Mouse (Mus musculus) CH12.LX (cell line): Measurements from ENCODE around the gene S100a1. TPM values are rescaled to one million over a fixed set of nuclear protein-coding genes. Genes with fewer than 3 reads are reported as not detected.

Experiments
- DNase-seq: peaks from one replicate; pipeline ENCODE4 v3.0.0-alpha.2; 2013; ENCODE audit errors: extremely low read depth
- H3K27ac ChIP-seq: 2 replicates; pipeline ENCODE4 v1.5.1; 2012; ENCODE audit warnings: low read depth, mild to moderate bottlenecking, control low read depth, moderate library complexity; ENCODE audit not compliant: insufficient read depth
- H3K27me3 ChIP-seq: replicated peaks from 2 replicates; pipeline ENCODE3; 2012; ENCODE audit warnings: inconsistent platforms
- H3K36me3 ChIP-seq, 2 experiments: replicated peaks in 1 of 2; 2 replicates each; pipeline versions ENCODE3 to v1.6.1; 2012; ENCODE audit warnings: inconsistent platforms in 1 of 2, low read length in 1 of 2, mild to moderate bottlenecking in 1 of 2, mixed read lengths in 1 of 2, moderate library complexity in 1 of 2; ENCODE audit not compliant: control insufficient read depth in 1 of 2, insufficient read depth in 1 of 2
- H3K4me1 ChIP-seq, 2 experiments: 2 replicates each; pipeline ENCODE4 v1.6.1; 2012; ENCODE audit warnings: inconsistent platforms in 1 of 2, moderate library complexity in 1 of 2; ENCODE audit not compliant: insufficient read depth in 2 of 2, control insufficient read depth in 1 of 2
- H3K4me2 ChIP-seq: 2 replicates; pipeline ENCODE4 v1.6.1; 2012; ENCODE audit warnings: low read depth, mild to moderate bottlenecking, control low read depth; ENCODE audit not compliant: poor library complexity, insufficient read depth, severe bottlenecking
- H3K4me3 ChIP-seq, 3 experiments: fragments of 150-350 bp in 1 of 3; sonication (generic) in 1 of 3; replicated peaks in 1 of 3; 2 replicates each; pipeline versions ENCODE3 to v1.5.1; 2011 to 2012; ENCODE audit warnings: low read depth in 2 of 3, low read length in 2 of 3, mild to moderate bottlenecking in 2 of 3, moderate library complexity in 2 of 3, control low read depth in 1 of 3, improper control_type of control experiment in 1 of 3, inconsistent platforms in 1 of 3, mixed read lengths in 1 of 3; ENCODE audit not compliant: poor library complexity in 1 of 3
- H3K79me2 ChIP-seq: replicated peaks from 2 replicates; pipeline ENCODE4 v1.6.1; 2012; ENCODE audit warnings: mild to moderate bottlenecking, moderate library complexity; ENCODE audit not compliant: control insufficient read depth, poor library complexity, insufficient read depth, severe bottlenecking; ENCODE audit errors: extremely low read depth
- H3K9ac ChIP-seq: 2 replicates; pipeline ENCODE4 v1.6.1; 2012; ENCODE audit warnings: low read depth, mild to moderate bottlenecking, control low read depth, moderate library complexity; ENCODE audit not compliant: insufficient read depth
- H3K9me3 ChIP-seq: replicated peaks from 2 replicates; pipeline ENCODE3; 2012; ENCODE audit warnings: low read length, inconsistent platforms, mixed read lengths
- BHLHE40 ChIP-seq: IDR thresholded peaks from 2 replicates; pipeline ENCODE4 v1.6.1; 2011; ENCODE audit warnings: mild to moderate bottlenecking, low read depth, low read length, improper control_type of control experiment
- CHD1 ChIP-seq: IDR thresholded peaks from 2 replicates; pipeline ENCODE4 v1.6.1; 2012; ENCODE audit warnings: low read depth, low read length, improper control_type of control experiment, inconsistent platforms
- E2F4 ChIP-seq: IDR thresholded peaks from 2 replicates; pipeline ENCODE4 v1.6.1; 2011; ENCODE audit warnings: low read depth, low read length, improper control_type of control experiment; ENCODE audit not compliant: insufficient replicate concordance
- ELF1 ChIP-seq: IDR thresholded peaks from 2 replicates; pipeline ENCODE4 v1.6.1; 2014; ENCODE audit warnings: low read depth, mild to moderate bottlenecking, inconsistent platforms, low read length, improper control_type of control experiment
- ETS1 ChIP-seq: conservative IDR thresholded peaks from 2 replicates; pipeline ENCODE4 v1.6.1; 2012; ENCODE audit warnings: low read depth, mild to moderate bottlenecking, inconsistent platforms, low read length, improper control_type of control experiment, moderate library complexity
- GABPA ChIP-seq: IDR thresholded peaks from 2 replicates; pipeline ENCODE4 v1.6.1; 2012; ENCODE audit warnings: low read depth, low read length, improper control_type of control experiment, inconsistent platforms; ENCODE audit not compliant: insufficient replicate concordance
- HCFC1 ChIP-seq: IDR thresholded peaks from 2 replicates; pipeline ENCODE4 v1.6.1; 2012; ENCODE audit warnings: low read depth, mild to moderate bottlenecking, inconsistent platforms, low read length, improper control_type of control experiment
- IRF4 ChIP-seq: IDR thresholded peaks from 2 replicates; pipeline ENCODE4 v1.6.1; 2014; ENCODE audit warnings: low read depth, mild to moderate bottlenecking, inconsistent platforms, low read length, improper control_type of control experiment
- KAT2A ChIP-seq: IDR thresholded peaks from 2 replicates; pipeline ENCODE4 v1.6.1; 2012; ENCODE audit warnings: low read length, improper control_type of control experiment, inconsistent platforms; ENCODE audit not compliant: insufficient replicate concordance
- MAFK ChIP-seq: IDR thresholded peaks from 2 replicates; pipeline ENCODE4 v1.6.1; 2011; ENCODE audit warnings: low read length, improper control_type of control experiment; ENCODE audit not compliant: insufficient replicate concordance
- MEF2A ChIP-seq: IDR thresholded peaks from 2 replicates; pipeline ENCODE4 v1.6.1; 2014; ENCODE audit warnings: low read depth, mild to moderate bottlenecking, inconsistent platforms, low read length, improper control_type of control experiment, borderline replicate concordance
- MYC ChIP-seq: IDR thresholded peaks from 2 replicates; pipeline ENCODE4 v1.6.1; 2011; ENCODE audit warnings: low read depth, mild to moderate bottlenecking, improper control_type of control experiment, low read length
- RAD21 ChIP-seq: IDR thresholded peaks from 2 replicates; pipeline ENCODE4 v1.6.1; 2011; ENCODE audit warnings: low read depth, mild to moderate bottlenecking, low read length, improper control_type of control experiment, moderate library complexity
- RCOR1 ChIP-seq: conservative IDR thresholded peaks from 2 replicates; pipeline ENCODE4 v1.6.1; 2012; ENCODE audit warnings: low read depth, mild to moderate bottlenecking, inconsistent platforms, low read length, improper control_type of control experiment
- TCF12 ChIP-seq: IDR thresholded peaks from 2 replicates; pipeline ENCODE4 v1.6.1; 2014; ENCODE audit warnings: low read depth, mild to moderate bottlenecking, inconsistent platforms, low read length, improper control_type of control experiment
- UBTF ChIP-seq: IDR thresholded peaks from 2 replicates; pipeline ENCODE4 v1.6.1; 2012; ENCODE audit warnings: low read depth, mild to moderate bottlenecking, inconsistent platforms, low read length, improper control_type of control experiment, moderate library complexity
- USF1 ChIP-seq: IDR thresholded peaks from 2 replicates; pipeline ENCODE4 v1.6.1; 2014; ENCODE audit warnings: low read depth, mild to moderate bottlenecking, inconsistent platforms, low read length, improper control_type of control experiment
- USF2 ChIP-seq: conservative IDR thresholded peaks from 2 replicates; pipeline ENCODE4 v1.6.1; 2011; ENCODE audit warnings: low read depth, low read length, improper control_type of control experiment
- ZC3H11A ChIP-seq: IDR thresholded peaks from 2 replicates; pipeline ENCODE4 v1.6.1; 2012; ENCODE audit warnings: low read depth, mild to moderate bottlenecking, inconsistent platforms, low read length, improper control_type of control experiment
- ZMIZ1 ChIP-seq: IDR thresholded peaks from 2 replicates; pipeline ENCODE4 v1.6.1; 2012; ENCODE audit warnings: low read depth, mild to moderate bottlenecking, inconsistent platforms, low read length, improper control_type of control experiment
- ZNF384 ChIP-seq: IDR thresholded peaks from 2 replicates; pipeline ENCODE4 v1.6.1; 2012; ENCODE audit warnings: low read depth, low read length, improper control_type of control experiment, inconsistent platforms
- dilution Hi-C: fragments of 300-500 bp; cut with MboI; formaldehyde crosslinking; loops from 2 replicates; pipeline ENCODE4 v1.14.3; 2020; ENCODE audit warnings: low sequenced_read_pairs; ENCODE audit not compliant: extremely low pct_unique_long_range_greater_than_20kb, extremely low pct_ligation_motif_present
- in situ Hi-C: fragments of 300-500 bp; cut with MboI; formaldehyde crosslinking; loops from 3 replicates; pipeline ENCODE4 v1.14.3; 2019; ENCODE audit warnings: low sequenced_read_pairs, low pct_ligation_motif_present, low pct_unique_long_range_greater_than_20kb, mixed read lengths
- polyA plus RNA-seq: library from polyadenylated mRNA; unstranded; fragments of >175 nt; gene quantifications from 2 replicates; pipeline ENCODE4 v1.2.1, GENCODE M21; 2012; ENCODE audit warnings: low read depth; ENCODE audit not compliant: insufficient read length
- total RNA-seq, 2 experiments: library from RNA; depleted of rRNA; stranded (reverse); fragments of 300-350 nt in 1 of 2; fragments of >200 nt in 1 of 2; gene quantifications; 2 replicates each; pipeline ENCODE4 v1.2.3; 2012 to 2014

S100a1 gene
- total and polyA plus RNA-seq, 3 experiments, result 2.7 to 13.2 (median 3.8) TPM

DNA sequence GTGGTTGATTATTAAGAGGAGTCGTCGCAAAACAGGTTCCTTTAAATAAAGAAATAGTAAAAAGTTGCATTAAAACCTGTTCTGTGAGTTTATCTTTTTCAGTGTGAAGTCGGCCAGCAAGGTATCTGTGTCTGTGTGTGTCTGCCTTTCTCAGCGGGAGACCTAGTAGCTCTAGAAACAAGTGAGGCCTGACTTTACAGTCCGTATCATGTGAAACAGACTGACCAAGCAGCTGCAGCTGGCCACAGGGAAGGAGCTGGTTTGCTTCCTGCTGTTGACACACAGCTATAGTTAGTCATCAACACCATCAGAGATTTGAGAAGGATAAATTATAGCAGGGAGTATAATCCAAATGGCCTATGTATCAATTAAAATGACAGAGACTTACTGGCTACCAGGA is 17.5 kb upstream of the S100a1 start:
- in situ Hi-C loops (no loop called here), dilution Hi-C loops (no loop called here)
- Histone ChIP-seq H3K4me2 (no peak overlapping the region), H3K27ac (no peak overlapping the region), H3K36me3 (no peaks in the 10 kb centered on the region), H3K4me3 (no peak overlapping the region), H3K27me3 (peaks cover 6% of the 10 kb centered on the region), H3K79me2 (no peaks in the 10 kb centered on the region), H3K9me3 (no peaks in the 10 kb centered on the region), H3K9ac (no peak overlapping the region), H3K4me1 (peaks cover 0 to 9% of the 10 kb centered on the region in 2 experiments; a peak in 2 of 4 replicates)
- TF ChIP-seq KAT2A, result no peak
- TF ChIP-seq ZC3H11A, result no peak
- no peak for TF ChIP-seq MEF2A
- no peak for TF ChIP-seq RCOR1
- TF ChIP-seq MYC, result no peak
- no peak for TF ChIP-seq RAD21
- no peak for TF ChIP-seq UBTF
- TF ChIP-seq BHLHE40, result no peak
- no peak for TF ChIP-seq USF2
- no peak for TF ChIP-seq TCF12
- no peak for TF ChIP-seq MAFK
- no peak for TF ChIP-seq ZMIZ1
- TF ChIP-seq HCFC1, result no peak
- TF ChIP-seq ELF1, result no peak
- TF ChIP-seq GABPA, result no peak
- TF ChIP-seq USF1, result no peak
- TF ChIP-seq ETS1, result no peak
- DNase-seq, result no peak

DNA sequence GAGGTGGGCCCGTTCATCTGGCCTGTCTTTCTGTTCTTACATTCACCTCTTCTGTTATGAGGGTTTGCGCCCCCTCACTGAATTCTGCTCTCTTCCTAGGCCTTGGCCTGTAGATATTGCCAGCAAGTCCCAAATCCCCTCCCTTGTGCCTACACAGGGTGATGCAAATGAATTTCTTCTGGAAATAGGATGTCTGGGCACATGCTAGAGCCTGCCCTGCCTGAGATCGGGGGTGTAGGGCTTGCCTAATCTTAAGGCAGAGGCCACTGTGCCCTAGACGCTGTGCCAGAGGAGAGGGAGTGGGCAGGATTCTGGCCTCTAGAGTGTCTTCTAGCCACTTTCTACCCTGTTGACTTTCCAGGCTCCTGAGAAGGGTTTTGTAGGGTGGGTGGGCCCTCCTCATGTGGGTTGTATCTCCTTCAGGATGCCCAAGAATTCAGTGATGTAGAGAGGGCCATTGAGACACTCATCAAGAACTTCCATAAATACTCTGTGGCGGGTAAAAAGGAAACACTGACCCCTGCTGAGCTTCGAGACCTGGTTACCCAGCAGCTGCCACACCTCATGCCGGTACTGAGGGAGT is 13.2 kb upstream of the S100a1 start:
- H3K36me3 ChIP-seq, result peaks cover 2 to 14% of the 10 kb centered on the region in 2 experiments
- peaks cover 0 to 4% of the 10 kb centered on the region in 2 experiments; a peak in 1 of 4 replicates for H3K4me1 ChIP-seq
- H3K27ac ChIP-seq, result no peak overlapping the region
- H3K9me3 ChIP-seq, result no peaks in the 10 kb centered on the region
- in situ Hi-C loops (no loop called here), dilution Hi-C loops (no loop called here)
- peaks cover 4% of the 10 kb centered on the region for H3K27me3 ChIP-seq
- H3K4me3 ChIP-seq, result no peak overlapping the region
- no peaks in the 10 kb centered on the region for H3K79me2 ChIP-seq
- TF ChIP-seq CHD1 (no peak), ZC3H11A (no peak), E2F4 (no peak), USF2 (no peak), ZNF384 (no peak), IRF4 (no peak), ZMIZ1 (no peak), RCOR1 (no peak)
- no peak overlapping the region for H3K4me2 ChIP-seq
- H3K9ac ChIP-seq, result no peak overlapping the region
- no peak for DNase-seq
